Mouse (Mus musculus): Measurements from ENCODE around the gene Cox4i2. TPM values are rescaled to one million over a fixed set of nuclear protein-coding genes. Genes with fewer than 3 reads are reported as not detected.

Cox4i2 gene
- total RNA-seq, 2 experiments from 2014 or later, result 1.4 TPM; not detected in 1

DNA sequence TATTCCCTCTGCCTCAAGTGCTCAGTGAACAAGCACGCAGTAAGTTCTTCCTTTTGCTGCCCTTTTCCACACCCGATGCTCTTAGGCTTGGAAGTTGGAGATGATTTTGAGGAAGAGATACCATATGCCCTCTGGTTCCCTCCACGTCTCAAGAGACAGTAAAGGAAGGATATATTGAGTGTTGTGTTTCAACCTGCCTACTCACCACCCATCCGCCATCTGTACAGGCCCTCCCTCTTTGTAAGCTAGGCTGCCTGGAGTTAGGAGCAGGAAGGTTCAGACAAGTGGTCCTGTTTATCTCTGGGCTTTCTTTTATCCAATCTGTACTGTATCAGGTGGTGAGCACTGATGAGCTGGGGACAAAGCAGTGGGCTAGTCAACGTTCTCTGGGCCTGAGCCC is 39.4 kb downstream of the Cox4i2 start:
- ATAC-seq (replicated peaks; ENCODE audit: poor library complexity), result no peak

GRCm38 (mm10) chr2:152794281-152794827 is 40.4 kb downstream of the Cox4i2 start:
- no peak for ATAC-seq (replicated peaks; ENCODE audit: poor library complexity)

DNA sequence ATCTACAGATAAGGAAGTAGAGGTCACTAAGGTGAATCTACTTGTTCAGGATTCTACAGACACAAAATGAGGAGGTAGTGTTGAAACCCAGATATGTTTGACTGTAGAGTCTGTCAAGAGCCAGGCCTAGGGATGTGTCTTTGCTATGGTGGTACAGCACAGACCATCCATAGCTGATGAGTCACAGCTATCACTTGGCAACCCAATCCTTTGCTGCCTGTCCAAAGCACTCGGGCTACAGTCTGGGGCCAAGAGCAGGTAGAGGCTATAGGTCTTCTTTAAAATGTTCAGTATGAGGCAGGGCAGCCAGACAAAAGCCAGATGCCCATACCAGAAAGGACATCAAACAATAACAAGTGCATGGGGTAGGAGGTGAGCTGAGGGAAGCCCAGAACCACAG is 43.6 kb downstream of the Cox4i2 start:
- ATAC-seq (replicated peaks; ENCODE audit: poor library complexity), result no peak

- ATAC-seq (replicated peaks; ENCODE audit: poor library complexity), result no peak
Measured at GRCm38 (mm10) chr2:152799954-152800761, 46.2 kb downstream of the Cox4i2 start.

DNA sequence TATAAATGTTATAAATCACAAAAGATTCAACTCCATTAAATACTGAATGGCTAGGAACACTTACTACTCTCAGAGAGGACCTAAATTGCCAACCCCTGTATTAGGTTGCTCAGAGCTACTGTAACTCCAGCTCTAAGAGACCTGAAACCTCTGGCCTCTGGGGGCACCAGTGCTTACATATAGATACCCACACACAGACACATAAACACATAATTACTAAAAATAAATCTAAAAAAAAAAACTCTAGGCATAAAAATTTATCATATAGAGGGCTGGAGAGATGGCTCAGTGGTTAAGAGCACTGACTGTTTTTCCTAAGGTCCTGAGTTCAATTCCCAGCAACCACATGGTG is 46.8 kb downstream of the Cox4i2 start:
- no peak for ATAC-seq (replicated peaks; ENCODE audit: poor library complexity)

GRCm38 (mm10) chr2:152802303-152802702 is 48.3 kb downstream of the Cox4i2 start:
- ATAC-seq (replicated peaks; ENCODE audit: poor library complexity), result no peak

GRCm38 (mm10) chr2:152803081-152803480 is 49.1 kb downstream of the Cox4i2 start:
- no peak for ATAC-seq (replicated peaks; ENCODE audit: poor library complexity)

GRCm38 (mm10) chr2:152804408-152805110 is 50.6 kb downstream of the Cox4i2 start:
- peak; percentile 44 for ATAC-seq (replicated peaks; ENCODE audit: poor library complexity)

GRCm38 (mm10) chr2:152805111-152805490 is 51.1 kb downstream of the Cox4i2 start:
- no peak for ATAC-seq (replicated peaks; ENCODE audit: poor library complexity)

DNA sequence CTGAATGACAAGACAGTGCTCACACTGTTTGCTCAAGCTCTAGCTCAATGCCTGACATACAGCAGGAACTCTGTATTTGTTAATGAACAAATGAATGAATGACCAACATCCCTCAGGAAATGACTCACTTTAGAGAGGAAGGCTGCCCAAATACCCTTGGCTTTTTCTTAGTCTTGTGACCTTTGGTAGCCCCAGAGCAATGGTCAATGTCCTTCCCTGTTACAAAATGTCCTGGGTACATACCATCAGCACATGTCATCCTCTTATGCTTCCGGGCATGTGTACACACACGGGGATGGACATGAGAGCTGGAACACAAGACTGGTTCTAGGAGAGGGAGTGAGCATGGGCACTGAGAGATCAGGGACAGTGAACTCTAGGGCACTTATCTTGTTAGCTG is 52.1 kb downstream of the Cox4i2 start:
- no peak for ATAC-seq (replicated peaks; ENCODE audit: poor library complexity)

DNA sequence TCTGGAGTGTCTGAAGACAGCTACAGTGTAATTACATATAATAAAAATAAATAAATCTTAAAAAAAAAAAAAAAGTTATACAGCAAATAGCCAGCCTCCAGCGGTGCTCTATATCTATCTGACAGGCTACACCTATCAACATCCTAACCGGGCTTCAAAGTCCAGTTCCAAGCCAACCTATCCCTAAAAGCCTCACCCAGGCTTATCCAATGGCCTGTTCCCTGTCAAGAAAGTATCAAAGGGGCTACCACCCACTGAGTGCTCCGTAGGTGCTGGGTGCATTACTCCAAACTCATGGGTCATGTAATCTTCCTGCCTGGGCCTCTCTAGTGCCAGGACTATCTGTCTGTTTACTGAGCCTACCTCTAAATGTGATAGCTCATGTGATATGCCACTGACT is 54.2 kb downstream of the Cox4i2 start:
- no peak for ATAC-seq (replicated peaks; ENCODE audit: poor library complexity)

- ATAC-seq (replicated peaks; ENCODE audit: poor library complexity), result no peak
Measured at GRCm38 (mm10) chr2:152810158-152810941, 56.4 kb downstream of the Cox4i2 start.

- peak; percentile 45 for ATAC-seq (replicated peaks; ENCODE audit: poor library complexity)
Measured at GRCm38 (mm10) chr2:152811336-152812165, 57.6 kb downstream of the Cox4i2 start.

GRCm38 (mm10) chr2:152813232-152813631 is 59.3 kb downstream of the Cox4i2 start:
- ATAC-seq (replicated peaks; ENCODE audit: poor library complexity), result no peak

DNA sequence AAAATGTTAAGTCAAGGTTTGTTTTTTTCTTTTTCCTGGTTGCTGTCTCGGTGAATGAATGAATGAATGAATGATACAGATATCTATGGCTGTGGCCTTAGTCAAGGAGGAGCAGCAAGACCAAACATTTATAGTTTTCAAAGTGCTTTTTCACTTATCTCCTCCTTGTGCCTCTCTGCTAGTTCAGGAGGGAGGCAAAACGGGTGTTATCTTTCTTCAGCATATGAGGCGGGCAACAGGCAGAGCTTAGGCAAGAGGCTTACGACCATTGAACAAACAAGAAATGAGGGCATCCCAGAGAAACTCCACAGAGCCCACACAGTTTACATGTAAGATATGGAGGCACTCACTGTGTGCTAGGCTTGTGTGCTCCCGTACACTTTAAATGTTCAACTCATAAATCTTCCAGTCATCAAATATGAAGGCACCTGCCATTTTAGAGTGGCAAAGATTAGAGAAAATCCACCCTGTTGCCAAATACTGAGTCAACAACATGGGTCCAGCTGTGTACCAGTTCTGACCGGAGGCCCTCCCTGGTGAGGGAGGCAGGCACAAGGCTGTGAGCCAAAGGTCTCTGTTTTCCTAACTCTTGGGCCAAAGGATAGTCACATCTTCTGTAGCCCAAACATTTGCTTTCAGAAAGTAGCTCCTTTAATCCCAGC is 60.4 kb downstream of the Cox4i2 start:
- ATAC-seq (replicated peaks; ENCODE audit: poor library complexity), result peak; percentile 66

Other genes starting within 250 kb of the Cox4i2 start
- not detected in 2 replicates for gene Defb26, start 242.5 kb upstream of the Cox4i2 start, total RNA-seq (2015)
- gene Defb26, start 242.5 kb upstream of the Cox4i2 start, total RNA-seq (2017), result not detected in 2 replicates
- gene Defb28, start 235.9 kb upstream of the Cox4i2 start, total RNA-seq (2015), result not detected in 2 replicates
- gene Defb28, start 235.9 kb upstream of the Cox4i2 start, total RNA-seq (2017), result not detected in 2 replicates
- not detected in 2 replicates for gene Defb29, start 214.1 kb upstream of the Cox4i2 start, total RNA-seq (2015)
- gene Defb29, start 214.1 kb upstream of the Cox4i2 start, total RNA-seq (2017), result not detected in 2 replicates
- gene Gm17416, start 184.8 kb upstream of the Cox4i2 start, total RNA-seq (2015), result not detected in 2 replicates
- gene Gm17416, start 184.8 kb upstream of the Cox4i2 start, total RNA-seq (2017), result not detected in 2 replicates
- gene Defb21, start 181.4 kb upstream of the Cox4i2 start, total RNA-seq (2015), result not detected in 2 replicates
- not detected in 2 replicates for gene Defb21, start 181.4 kb upstream of the Cox4i2 start, total RNA-seq (2017)
- gene Defb19, start 173.9 kb upstream of the Cox4i2 start, total RNA-seq (2015), result not detected in 2 replicates
- not detected in 2 replicates for gene Defb19, start 173.9 kb upstream of the Cox4i2 start, total RNA-seq (2017)
- not detected in 2 replicates for gene Defb45, start 154.8 kb upstream of the Cox4i2 start, total RNA-seq (2015)
- gene Defb45, start 154.8 kb upstream of the Cox4i2 start, total RNA-seq (2017), result not detected in 2 replicates
- not detected in 2 replicates for gene Defb36, start 149.8 kb upstream of the Cox4i2 start, total RNA-seq (2015)
- not detected in 2 replicates for gene Defb36, start 149.8 kb upstream of the Cox4i2 start, total RNA-seq (2017)
- not detected in 2 replicates for gene Defb25, start 131.1 kb upstream of the Cox4i2 start, total RNA-seq (2015)
- gene Defb25, start 131.1 kb upstream of the Cox4i2 start, total RNA-seq (2017), result not detected in 2 replicates
- 1.2 TPM in 1 of 2 replicates, not detected in the other for gene Rem1, start 127.2 kb upstream of the Cox4i2 start, total RNA-seq (2015)
- 0.10 and 0.87 TPM in 2 replicates for gene Rem1, start 127.2 kb upstream of the Cox4i2 start, total RNA-seq (2017)
- gene H13, start 84.7 kb upstream of the Cox4i2 start, total RNA-seq (2015), result 169 and 177 TPM in 2 replicates
- gene H13, start 84.7 kb upstream of the Cox4i2 start, total RNA-seq (2017), result 126 and 128 TPM in 2 replicates
- gene Mcts2, start 67.1 kb upstream of the Cox4i2 start, total RNA-seq (2015), result 8.7 and 12.3 TPM in 2 replicates
- gene Mcts2, start 67.1 kb upstream of the Cox4i2 start, total RNA-seq (2017), result 6.1 and 11.0 TPM in 2 replicates
- 8.3 and 11.7 TPM in 2 replicates for gene Id1, start 17.9 kb upstream of the Cox4i2 start, total RNA-seq (2015)
- gene Id1, start 17.9 kb upstream of the Cox4i2 start, total RNA-seq (2017), result 3.6 and 7.1 TPM in 2 replicates
- 8.1 and 10.2 TPM in 2 replicates for gene Bcl2l1, start 77.6 kb downstream of the Cox4i2 start, total RNA-seq (2015)
- 13.5 and 18.4 TPM in 2 replicates for gene Bcl2l1, start 77.6 kb downstream of the Cox4i2 start, total RNA-seq (2017)
- 104 and 111 TPM in 2 replicates for gene Tpx2, start 93.8 kb downstream of the Cox4i2 start, total RNA-seq (2015)
- 112 and 114 TPM in 2 replicates for gene Tpx2, start 93.8 kb downstream of the Cox4i2 start, total RNA-seq (2017)
- gene Mylk2, start 157.2 kb downstream of the Cox4i2 start, total RNA-seq (2015), result not detected in 2 replicates
- not detected in 2 replicates for gene Mylk2, start 157.2 kb downstream of the Cox4i2 start, total RNA-seq (2017)
- not detected in 2 replicates for gene Foxs1, start 179.0 kb downstream of the Cox4i2 start, total RNA-seq (2015)
- gene Foxs1, start 179.0 kb downstream of the Cox4i2 start, total RNA-seq (2017), result not detected in 2 replicates
- gene Dusp15, start 197.5 kb downstream of the Cox4i2 start, total RNA-seq (2015), result not detected in 2 replicates
- not detected in 2 replicates for gene Dusp15, start 197.5 kb downstream of the Cox4i2 start, total RNA-seq (2017)
- gene Ttll9, start 208.3 kb downstream of the Cox4i2 start, total RNA-seq (2015), result 1.8 and 2.1 TPM in 2 replicates
- gene Ttll9, start 208.3 kb downstream of the Cox4i2 start, total RNA-seq (2017), result 1.6 TPM in 2 replicates